12 mouse cellular contexts compared by ENCODE assay signal in genomic region chr11:65375361-65375760, GRCm38 (mm10).
"Had no signal": no experiment of that assay in that cellular context is flagged by ENCODE, and none has a peak within 500 bp of the region (broad histone marks: within the 10 kb centered on the region; RNA-seq: fewer than 3 reads in every experiment).

No protein-coding gene starts in this region.

- DNase-seq: liver, postnatal 0 days; lung, adult 2 months; lung, postnatal 14 days; lung, postnatal 36 days; midbrain, embryonic 14.5 days; retina, postnatal 1 day; right cerebral cortex, postnatal 14 days; right cerebral cortex, postnatal 4 days; spleen, adult 18-20 months; thymus, adult 2 months; thymus, postnatal 25 days; thymus, postnatal 4 days had no signal
